Mouse (Mus musculus): Measurements from ENCODE around the gene Efna1. TPM values are rescaled to one million over a fixed set of nuclear protein-coding genes. Genes with fewer than 3 reads are reported as not detected.

Gene Efna1
- 5.3 and 5.9 TPM in 2 replicates for polyA plus RNA-seq (2012; rRNA removed)

DNA sequence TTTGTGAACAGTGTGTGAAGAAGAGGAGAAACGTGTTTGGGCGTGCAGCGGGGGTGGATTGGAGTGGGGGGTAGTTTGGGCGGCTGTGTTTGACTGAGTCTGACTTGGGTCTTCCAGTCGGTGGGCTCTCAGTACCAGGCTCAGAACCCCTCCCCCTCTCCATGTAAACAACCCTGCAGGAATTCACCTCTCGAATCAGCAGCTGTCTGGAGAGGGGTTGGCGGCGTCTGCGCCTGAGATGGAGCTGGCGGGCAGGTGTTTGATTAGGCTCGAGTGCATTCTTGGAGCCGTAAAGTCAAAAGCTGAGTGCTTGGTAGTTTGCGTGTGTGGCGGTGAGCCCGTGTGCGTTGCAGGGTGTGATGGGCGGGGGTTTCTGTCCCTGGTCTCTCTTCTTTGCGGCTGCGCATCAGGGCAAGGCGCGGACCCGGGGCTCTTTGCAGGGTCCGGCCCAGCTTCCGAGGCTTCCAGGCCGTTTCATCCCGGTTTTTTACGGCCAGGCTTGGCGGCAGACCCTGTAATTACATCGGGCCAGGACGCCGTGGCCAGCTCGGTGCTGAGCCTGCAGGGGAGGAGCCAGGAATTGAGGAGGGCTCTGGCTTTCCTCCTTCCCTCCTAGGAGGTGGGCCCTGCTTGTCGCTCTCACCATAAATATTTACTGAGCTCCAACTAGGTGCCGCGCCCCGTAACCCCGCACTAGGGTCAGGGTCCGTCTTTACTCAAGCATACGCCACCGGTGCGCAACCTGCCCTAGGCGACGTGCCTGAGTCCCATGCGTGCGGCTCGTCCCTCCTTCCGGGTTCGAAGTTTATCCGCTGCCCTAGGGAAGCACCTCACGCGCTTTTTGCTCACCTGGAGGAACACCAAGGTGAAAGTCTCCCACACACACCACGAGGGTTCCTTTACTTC is at the start of gene Efna1:
Gene Efna1 (minus strand): TSS at position 537 of the 906 bp plus-strand sequence.
- no peak within 1 kb of the TSS for H3K27ac ChIP-seq (ENCODE audit: insufficient read depth, low read length)
- H3K27me3 ChIP-seq (ENCODE audit: control insufficient read depth, insufficient read depth, low read length), result peaks cover 11% of the 10 kb centered on the region; the same call in 1 of the 2 replicates

DNA sequence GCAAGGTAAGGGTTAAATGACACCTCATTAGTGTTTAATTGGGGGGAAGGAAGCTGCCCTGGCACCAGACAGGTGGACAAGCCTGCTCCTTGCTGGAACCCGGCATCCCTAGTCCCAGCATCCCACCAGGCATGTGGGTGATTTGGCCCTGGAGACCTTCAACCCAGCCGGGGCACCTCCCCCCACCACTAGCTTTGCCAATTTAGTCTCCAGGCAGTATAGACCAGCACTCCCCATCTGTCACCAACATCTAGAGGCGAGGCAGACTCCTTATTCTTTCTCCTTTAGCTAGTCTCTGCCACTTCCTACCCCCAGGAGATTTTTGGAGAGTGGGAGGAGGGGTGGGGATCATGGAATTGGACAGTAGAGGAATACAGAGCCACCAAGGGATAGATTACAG is 49.4 kb upstream of the Efna1 start:
- TF ChIP-seq CTCF (IDR thresholded peaks at IDR 0.05; ENCODE audit: extremely low read depth, insufficient read depth, insufficient read length, insufficient replicate concordance) (no peak), POLR2A (IDR thresholded peaks at IDR 0.05; ENCODE audit: low read depth, low read length) (no peak)

More for the DNA sequence above, at the start of gene Efna1:
- no peak for TF ChIP-seq POLR2A (IDR thresholded peaks at IDR 0.05; ENCODE audit: low read depth, low read length)
- no peak for TF ChIP-seq CTCF (IDR thresholded peaks at IDR 0.05; ENCODE audit: extremely low read depth, insufficient read depth, insufficient read length, insufficient replicate concordance)
- WGBS, result 2% methylated on average over 52 of the region's 52 CpGs
- peak within 1 kb of the TSS; percentile 57 for H3K4me3 ChIP-seq (ENCODE audit: extremely low read depth, insufficient read depth, insufficient read length)
- peak in 1 of 2 experiments; percentile 27 for DNase-seq (ENCODE audit: low read depth in 1 of 2, low spot score in 2 of 2)
- peaks cover 17% of the 10 kb centered on the region; the same call in 1 of the 2 replicates for H3K4me1 ChIP-seq (ENCODE audit: control insufficient read depth, insufficient read depth, insufficient read length)
- H3K36me3 ChIP-seq (ENCODE audit: control insufficient read depth, insufficient read depth, low read length), result no peaks in the 10 kb centered on the region

DNA sequence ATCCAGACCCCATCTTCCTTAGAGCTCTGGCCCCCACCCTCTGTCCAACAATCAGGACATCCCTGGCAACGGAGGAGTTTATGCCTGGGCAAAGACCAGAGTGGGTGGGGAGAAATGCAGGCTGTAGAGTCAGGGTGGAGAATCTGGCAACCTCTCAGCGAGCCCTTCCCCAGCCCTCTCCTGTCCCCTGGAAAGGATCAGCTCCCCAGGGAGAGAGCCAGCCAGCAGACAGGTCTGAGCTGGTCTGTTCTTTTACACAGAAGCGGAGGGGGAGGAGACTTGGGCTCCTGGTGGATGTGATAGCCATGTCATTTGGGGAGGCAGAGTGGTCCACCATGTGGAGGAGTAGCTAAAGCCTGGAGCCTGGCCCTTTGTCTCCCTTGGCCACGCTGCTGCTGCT is 47.7 kb upstream of the Efna1 start:
- Histone ChIP-seq H3K4me1 (ENCODE audit: control insufficient read depth, insufficient read depth, insufficient read length) (no peaks in the 10 kb centered on the region; the same call in 1 of the 2 replicates), H3K27me3 (ENCODE audit: control insufficient read depth, insufficient read depth, low read length) (0 out of 2 replicates have a peak, but pooled peaks cover 2% of the 10 kb centered on the region), H3K4me3 (ENCODE audit: extremely low read depth, insufficient read depth, insufficient read length) (no peak overlapping the region), H3K36me3 (ENCODE audit: control insufficient read depth, insufficient read depth, low read length) (no peaks in the 10 kb centered on the region), H3K27ac (ENCODE audit: insufficient read depth, low read length) (no peak overlapping the region)
- DNase-seq (ENCODE audit: low read depth in 1 of 2, low spot score in 2 of 2), result no peak
- TF ChIP-seq CTCF (IDR thresholded peaks at IDR 0.05; ENCODE audit: extremely low read depth, insufficient read depth, insufficient read length, insufficient replicate concordance), result no peak
- TF ChIP-seq POLR2A (IDR thresholded peaks at IDR 0.05; ENCODE audit: low read depth, low read length), result no peak
- 60% methylated on average over 4 of the region's 4 CpGs for WGBS

More for the DNA sequence above, 49.4 kb upstream of the Efna1 start:
- H3K36me3 ChIP-seq (ENCODE audit: control insufficient read depth, insufficient read depth, low read length), result no peaks in the 10 kb centered on the region
- no peak for DNase-seq (ENCODE audit: low read depth in 1 of 2, low spot score in 2 of 2)
- H3K4me1 ChIP-seq (ENCODE audit: control insufficient read depth, insufficient read depth, insufficient read length), result no peaks in the 10 kb centered on the region; the same call in 1 of the 2 replicates
- H3K27me3 ChIP-seq (ENCODE audit: control insufficient read depth, insufficient read depth, low read length), result no peaks in the 10 kb centered on the region
- WGBS, result 69% methylated on average over 3 of the region's 3 CpGs
- H3K4me3 ChIP-seq (ENCODE audit: extremely low read depth, insufficient read depth, insufficient read length), result no peak overlapping the region
- H3K27ac ChIP-seq (ENCODE audit: insufficient read depth, low read length), result no peak overlapping the region

GRCm38 (mm10) chr3:89327371-89327870 is 46.5 kb upstream of the Efna1 start:
- Histone ChIP-seq H3K27me3 (ENCODE audit: control insufficient read depth, insufficient read depth, low read length) (peaks cover 7% of the 10 kb centered on the region; the same call in 1 of the 2 replicates), H3K36me3 (ENCODE audit: control insufficient read depth, insufficient read depth, low read length) (no peaks in the 10 kb centered on the region)
- 81% methylated on average over 9 of the region's 9 CpGs for WGBS

DNA sequence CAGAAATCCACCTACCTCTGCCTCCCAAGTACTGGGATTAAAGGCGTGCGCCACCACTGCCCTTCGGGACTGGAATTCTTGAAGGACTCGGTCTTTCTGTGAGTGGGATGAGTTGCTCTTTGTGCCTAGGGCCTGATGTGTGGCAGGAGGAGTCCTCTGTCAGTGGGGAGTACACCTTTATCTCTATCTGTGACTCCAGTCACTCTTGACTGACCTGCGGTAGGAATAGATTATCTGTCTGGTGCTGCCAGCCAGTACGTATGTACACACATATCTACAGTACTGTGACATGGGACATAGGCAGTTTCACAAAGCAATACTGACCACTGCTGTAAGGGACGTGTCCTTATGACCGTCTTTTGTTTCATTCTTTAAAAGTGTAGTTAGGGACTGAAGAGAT is 44.9 kb upstream of the Efna1 start:
- WGBS, result 94% methylated on average over 8 of the region's 8 CpGs
- TF ChIP-seq POLR2A (IDR thresholded peaks at IDR 0.05; ENCODE audit: low read depth, low read length) (no peak), CTCF (IDR thresholded peaks at IDR 0.05; ENCODE audit: extremely low read depth, insufficient read depth, insufficient read length, insufficient replicate concordance) (no peak)
- peaks cover 17% of the 10 kb centered on the region for H3K27me3 ChIP-seq (ENCODE audit: control insufficient read depth, insufficient read depth, low read length)

More at GRCm38 (mm10) chr3:89327371-89327870, 46.5 kb upstream of the Efna1 start:
- no peak for TF ChIP-seq POLR2A (IDR thresholded peaks at IDR 0.05; ENCODE audit: low read depth, low read length)
- TF ChIP-seq CTCF (IDR thresholded peaks at IDR 0.05; ENCODE audit: extremely low read depth, insufficient read depth, insufficient read length, insufficient replicate concordance), result no peak
- Histone ChIP-seq H3K4me3 (ENCODE audit: extremely low read depth, insufficient read depth, insufficient read length) (no peak overlapping the region), H3K4me1 (ENCODE audit: control insufficient read depth, insufficient read depth, insufficient read length) (no peaks in the 10 kb centered on the region; the same call in 1 of the 2 replicates), H3K27ac (ENCODE audit: insufficient read depth, low read length) (no peak overlapping the region)
- DNase-seq (ENCODE audit: low read depth in 1 of 2, low spot score in 2 of 2), result no peak

GRCm38 (mm10) chr3:89322514-89323165 is 41.7 kb upstream of the Efna1 start, which contains the start of gene Efna3:
Gene Efna3 (minus strand): TSS chr3:89322965.
- Histone ChIP-seq H3K27ac (ENCODE audit: insufficient read depth, low read length) (no peak within 1 kb of the TSS), H3K27me3 (ENCODE audit: control insufficient read depth, insufficient read depth, low read length) (peaks cover 38% of the 10 kb centered on the region), H3K36me3 (ENCODE audit: control insufficient read depth, insufficient read depth, low read length) (no peaks in the 10 kb centered on the region), H3K4me3 (ENCODE audit: extremely low read depth, insufficient read depth, insufficient read length) (peak within 1 kb of the TSS; percentile 24; the same call in 1 of the 2 replicates), H3K4me1 (ENCODE audit: control insufficient read depth, insufficient read depth, insufficient read length) (peaks cover 22% of the 10 kb centered on the region)
- 3% methylated on average over 50 of the region's 53 CpGs for WGBS
- no peak for DNase-seq (ENCODE audit: low read depth in 1 of 2, low spot score in 2 of 2)
- TF ChIP-seq CTCF (IDR thresholded peaks at IDR 0.05; ENCODE audit: extremely low read depth, insufficient read depth, insufficient read length, insufficient replicate concordance) (no peak), POLR2A (IDR thresholded peaks at IDR 0.05; ENCODE audit: low read depth, low read length) (no peak)

More for the DNA sequence above, 44.9 kb upstream of the Efna1 start:
- Histone ChIP-seq H3K4me3 (ENCODE audit: extremely low read depth, insufficient read depth, insufficient read length) (no peak overlapping the region), H3K27ac (ENCODE audit: insufficient read depth, low read length) (no peak overlapping the region), H3K4me1 (ENCODE audit: control insufficient read depth, insufficient read depth, insufficient read length) (peaks cover 9% of the 10 kb centered on the region), H3K36me3 (ENCODE audit: control insufficient read depth, insufficient read depth, low read length) (no peaks in the 10 kb centered on the region)
- DNase-seq (ENCODE audit: low read depth in 1 of 2, low spot score in 2 of 2), result no peak
